Mouse (Mus musculus): Measurements from ENCODE around the gene Esrra.

GRCm38 (mm10) chr19:6893731-6894451 is 27.7 kb downstream of the Esrra start:
- TF ChIP-seq TAL1 (IDR thresholded peaks at IDR 0.05; ENCODE audit: low read length) (no peak), GATA1 (IDR thresholded peaks at IDR 0.05; ENCODE audit: low read length) (no peak)

Data from erythroblast, embryonic 14.5 days (primary cell).